Mouse (Mus musculus): ENCODE data around the gene Chdh. TPM values are rescaled to one million over a fixed set of nuclear protein-coding genes. Genes with fewer than 3 reads are reported as not detected.

Gene Chdh
- 0.30 and 0.34 TPM in 2 replicates for polyA plus RNA-seq (2016; fragmentation: Nextera tagmentation; extraction: Ambion mirVana)

DNA sequence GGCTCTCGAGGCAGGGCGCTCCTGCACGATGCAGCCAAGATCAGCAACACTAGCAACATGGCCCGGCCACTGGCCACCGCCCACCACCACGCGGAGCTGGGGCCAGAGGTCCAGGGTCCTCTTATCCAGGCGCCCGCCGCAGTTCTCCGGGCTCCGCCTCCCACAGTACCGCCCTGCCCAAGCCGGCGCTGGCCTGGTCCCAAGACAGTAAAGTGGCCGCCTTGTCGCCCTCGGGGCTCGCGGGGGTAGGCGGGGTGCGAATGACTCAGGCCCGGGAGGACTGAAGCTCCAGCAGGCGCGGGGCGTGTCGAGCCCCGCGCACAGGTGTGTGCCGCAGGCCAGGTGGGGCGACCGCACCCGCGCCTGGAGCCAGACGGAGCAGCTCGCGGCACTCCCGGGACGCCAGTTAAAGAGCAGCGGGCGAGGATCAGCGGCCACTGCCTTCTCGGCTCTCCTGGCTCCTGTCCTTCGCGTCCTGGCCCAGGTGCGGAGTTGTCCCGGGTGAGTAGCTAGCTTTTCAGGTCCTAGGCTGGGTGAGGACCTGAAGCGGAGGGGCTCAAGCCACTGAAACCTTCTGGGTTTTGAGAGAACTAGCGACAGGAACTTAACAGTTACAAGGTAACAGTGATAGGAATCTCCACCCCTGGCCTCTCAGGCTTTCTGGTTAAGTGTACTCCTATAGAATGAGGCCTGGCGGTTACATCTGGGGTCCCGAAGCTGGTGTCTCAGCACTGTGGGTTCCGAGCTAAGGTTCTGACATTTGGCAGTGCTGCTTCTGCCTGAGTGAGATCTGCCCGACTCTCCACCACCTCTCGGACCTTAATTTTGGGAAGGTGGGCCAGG is at the start of gene Chdh, which contains the start of gene Il17rb:
Chdh (plus strand) TSS at position 291 of the 843 bp plus-strand sequence.
Il17rb (minus strand) TSS at position 164 of the 843 bp plus-strand sequence.
- peaks cover 14% of the 10 kb centered on the region for H3K4me1 ChIP-seq
- H3K27ac ChIP-seq, result peak within 1 kb of the TSS; percentile 49; the same call in 1 of the 2 replicates
- H3K27me3 ChIP-seq (ENCODE audit: insufficient read depth, poor library complexity, severe bottlenecking), result peaks cover 56% of the 10 kb centered on the region
- no peaks in the 10 kb centered on the region for H3K9me3 ChIP-seq
- WGBS, result 7% methylated on average over 54 of the region's 54 CpGs
- no peaks in the 10 kb centered on the region for H3K36me3 ChIP-seq
- H3K4me3 ChIP-seq, result peak within 1 kb of the TSS; percentile 62
- DNase-seq (ENCODE audit: low spot score), result peak; percentile 79

DNA sequence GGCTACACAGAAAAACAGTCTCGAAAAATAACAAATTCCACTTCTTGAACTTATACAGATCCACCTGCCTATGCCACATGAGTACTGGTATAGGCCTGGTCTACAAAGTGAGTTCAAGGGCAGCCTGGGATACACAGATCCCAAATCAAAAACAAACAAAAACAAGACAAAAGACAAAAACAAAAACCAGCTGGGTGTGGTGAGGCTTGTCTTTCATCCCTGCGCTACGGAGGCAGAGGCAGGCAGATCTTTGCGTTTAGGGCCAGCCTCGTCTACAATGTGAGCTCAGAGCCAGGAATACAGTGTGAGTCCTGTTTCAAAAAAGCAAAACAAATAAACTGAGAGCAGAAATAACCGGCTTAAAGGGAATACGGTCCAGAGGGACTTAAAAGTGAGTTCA is 41.2 kb upstream of the Chdh start:
- H3K27me3 ChIP-seq (ENCODE audit: insufficient read depth, poor library complexity, severe bottlenecking), result no peaks in the 10 kb centered on the region
- peaks cover 29% of the 10 kb centered on the region for H3K36me3 ChIP-seq
- 61% methylated on average over 7 of the region's 7 CpGs for WGBS
- H3K9me3 ChIP-seq, result no peaks in the 10 kb centered on the region
- DNase-seq (ENCODE audit: low spot score), result no peak
- peak overlapping the region; percentile 96 for H3K4me3 ChIP-seq
- peaks cover 13% of the 10 kb centered on the region for H3K4me1 ChIP-seq
- peak overlapping the region; percentile 93 for H3K27ac ChIP-seq

DNA sequence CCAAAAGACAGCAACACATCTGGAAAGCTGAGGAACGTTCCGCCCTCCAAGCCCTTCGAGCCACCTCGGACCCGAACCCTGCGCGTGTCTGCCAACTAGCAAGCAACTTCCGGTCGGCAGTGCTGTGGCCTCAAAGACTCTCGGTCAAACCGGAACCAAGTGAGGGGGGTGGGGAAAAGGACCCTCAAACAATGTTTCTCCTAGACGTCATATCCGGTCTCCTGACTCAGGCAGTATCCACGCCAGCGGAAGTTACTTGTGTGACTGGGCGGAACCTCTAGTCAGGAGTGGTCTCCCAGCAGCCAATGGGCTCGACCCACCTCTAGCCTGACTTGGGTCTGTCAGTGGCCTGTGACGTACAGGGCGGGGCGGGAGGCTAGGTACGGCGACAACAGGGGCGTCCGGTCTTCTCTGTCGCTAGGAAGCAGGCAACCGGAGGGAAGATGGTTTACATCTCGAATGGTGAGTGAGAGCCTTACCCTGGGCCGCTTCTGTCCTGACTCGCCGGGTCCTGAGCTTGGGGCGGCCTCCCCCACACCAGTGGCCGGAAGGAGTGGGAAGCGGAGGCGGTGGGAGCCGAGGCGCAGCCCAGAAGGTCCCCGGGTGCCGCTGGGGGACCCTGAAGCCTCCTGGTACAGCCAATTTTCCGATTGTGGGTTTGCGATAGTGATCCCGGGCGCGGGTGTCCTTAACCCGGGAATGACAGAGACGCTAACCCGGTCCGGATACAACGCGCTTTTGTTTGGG is 40.6 kb upstream of the Chdh start, which contains the start of gene Selenok:
Selenok (plus strand) TSS at position 234 of the 747 bp plus-strand sequence.
- Histone ChIP-seq H3K4me1 (peaks cover 13% of the 10 kb centered on the region), H3K4me3 (peak within 1 kb of the TSS; percentile 96), H3K27ac (peak within 1 kb of the TSS; percentile 93), H3K36me3 (peaks cover 36% of the 10 kb centered on the region), H3K27me3 (ENCODE audit: insufficient read depth, poor library complexity, severe bottlenecking) (no peaks in the 10 kb centered on the region), H3K9me3 (no peaks in the 10 kb centered on the region)
- peak; percentile 100 for DNase-seq (ENCODE audit: low spot score)
- under 1% methylated on average over 49 of the region's 49 CpGs for WGBS

DNA sequence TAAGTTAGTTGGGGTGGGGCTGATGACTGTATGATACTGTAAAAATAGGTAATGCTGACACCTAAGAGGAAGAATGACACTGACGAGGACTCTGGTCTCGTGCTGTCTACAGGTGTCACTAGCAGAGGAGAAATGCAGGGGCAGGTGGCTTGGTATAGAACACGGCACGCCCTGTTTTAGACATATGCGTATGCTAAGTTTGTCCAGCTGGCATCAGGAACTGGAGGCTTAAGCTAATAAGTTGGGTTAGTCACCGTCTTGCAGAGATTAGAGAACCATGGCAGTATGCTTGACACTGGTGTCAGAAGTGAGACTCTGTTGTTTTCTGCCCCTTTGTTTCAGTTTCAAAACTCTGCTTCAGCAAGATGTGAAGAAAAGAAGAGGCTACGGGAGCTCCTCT is 37.4 kb upstream of the Chdh start:
- Histone ChIP-seq H3K27me3 (ENCODE audit: insufficient read depth, poor library complexity, severe bottlenecking) (no peaks in the 10 kb centered on the region), H3K4me1 (peaks cover 13% of the 10 kb centered on the region), H3K9me3 (no peaks in the 10 kb centered on the region), H3K4me3 (no peak overlapping the region), H3K27ac (no peak overlapping the region), H3K36me3 (peaks cover 66% of the 10 kb centered on the region)
- 92% methylated on average over 7 of the region's 7 CpGs for WGBS
- DNase-seq (ENCODE audit: low spot score), result no peak

DNA sequence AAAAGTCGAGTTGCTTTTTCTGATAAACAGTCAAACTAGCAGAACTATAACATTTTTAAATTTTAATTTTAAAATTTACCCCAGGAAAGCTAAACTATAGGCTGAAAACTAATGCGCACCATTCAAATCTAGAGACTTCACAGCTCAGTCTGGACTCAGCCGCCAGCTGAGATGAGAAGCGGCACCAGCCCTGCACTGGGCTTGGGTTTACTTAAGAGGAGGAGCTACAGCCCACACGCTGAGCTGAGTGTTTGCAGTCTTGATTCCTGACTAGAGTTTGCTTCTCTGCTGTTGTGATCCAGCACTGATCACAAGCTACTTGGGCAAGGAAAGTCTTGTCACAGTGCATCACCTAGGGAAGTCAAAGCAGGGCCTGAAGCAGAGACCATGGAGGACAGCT is 36.8 kb upstream of the Chdh start:
- Histone ChIP-seq H3K9me3 (no peaks in the 10 kb centered on the region), H3K27ac (no peak overlapping the region), H3K27me3 (ENCODE audit: insufficient read depth, poor library complexity, severe bottlenecking) (no peaks in the 10 kb centered on the region), H3K4me1 (peaks cover 13% of the 10 kb centered on the region), H3K4me3 (no peak overlapping the region), H3K36me3 (peaks cover 70% of the 10 kb centered on the region)
- DNase-seq (ENCODE audit: low spot score), result no peak
- 82% methylated on average over 5 of the region's 5 CpGs for WGBS

DNA sequence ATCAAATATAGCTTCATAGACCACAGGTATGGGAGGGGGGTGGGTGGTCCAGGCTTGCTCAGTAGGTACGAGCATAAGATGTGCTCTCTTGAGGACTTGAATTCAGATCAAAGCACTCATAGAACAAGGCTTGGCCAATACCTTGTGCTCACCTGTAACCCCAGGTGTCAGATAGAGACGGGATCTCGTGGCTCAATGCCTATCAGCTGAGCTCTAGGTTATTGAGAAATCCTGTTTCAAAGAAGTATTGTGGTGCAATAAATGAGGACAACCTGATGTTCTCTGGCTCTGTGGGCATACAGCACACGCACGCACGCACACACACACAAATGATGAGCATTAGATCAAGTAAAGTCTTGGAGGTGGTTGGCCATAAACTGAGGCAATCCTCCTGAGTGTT is 31.9 kb upstream of the Chdh start:
- no peak overlapping the region for H3K27ac ChIP-seq

DNA sequence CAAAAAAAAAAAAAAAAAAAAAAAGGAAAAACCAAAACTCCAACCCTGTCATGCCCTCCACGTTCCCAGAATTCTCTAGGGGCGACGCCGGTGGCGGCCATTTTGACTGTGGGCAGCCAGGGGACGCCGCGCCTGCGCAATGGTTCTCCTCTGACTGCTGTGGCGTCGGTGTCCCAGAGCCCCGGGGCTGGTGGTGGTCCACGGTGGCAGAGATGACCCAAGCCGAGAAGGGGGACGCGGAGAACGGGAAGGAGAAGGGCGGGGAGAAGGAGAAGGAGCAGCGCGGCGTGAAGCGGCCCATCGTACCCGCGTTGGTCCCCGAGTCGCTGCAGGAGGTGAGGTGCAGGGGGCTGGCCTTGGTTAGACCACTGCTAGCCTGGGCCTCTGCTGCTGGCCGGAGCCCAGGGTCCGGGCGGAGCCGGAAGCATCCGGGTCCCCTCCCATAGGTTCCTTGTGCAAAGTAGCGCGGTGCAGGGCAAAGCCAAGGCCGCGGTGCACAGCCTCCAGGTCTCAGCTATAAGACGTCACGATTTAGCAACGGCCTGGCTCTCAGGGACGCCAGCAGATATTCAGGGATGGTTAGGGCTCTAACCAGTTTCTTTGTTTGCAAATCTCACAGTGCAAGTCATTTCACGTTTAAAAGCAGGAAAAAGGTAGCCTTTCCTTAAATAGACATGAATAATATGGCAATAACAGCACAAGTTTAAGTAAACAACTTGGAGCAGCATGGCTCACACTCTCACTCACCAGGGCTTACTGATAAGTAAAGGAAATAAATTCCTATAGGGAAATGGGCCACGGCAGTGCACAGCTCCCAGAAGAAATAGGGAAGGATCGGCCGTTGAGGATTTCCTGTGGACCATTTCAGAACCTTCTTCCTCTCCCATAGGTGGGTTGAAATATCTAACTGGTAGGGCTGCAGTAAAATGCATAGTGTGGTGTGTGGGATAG is 30.3 kb upstream of the Chdh start, which contains the start of gene Actr8:
Actr8 (plus strand) TSS at position 84 of the 951 bp plus-strand sequence.
- H3K4me1 ChIP-seq, result peaks cover 10% of the 10 kb centered on the region
- H3K4me3 ChIP-seq, result peak within 1 kb of the TSS; percentile 86
- WGBS, result 2% methylated on average over 44 of the region's 44 CpGs

More for the DNA sequence above, 31.9 kb upstream of the Chdh start:
- H3K36me3 ChIP-seq, result peaks cover 73% of the 10 kb centered on the region
- H3K9me3 ChIP-seq, result no peaks in the 10 kb centered on the region
- peaks cover 10% of the 10 kb centered on the region for H3K4me1 ChIP-seq
- H3K27me3 ChIP-seq (ENCODE audit: insufficient read depth, poor library complexity, severe bottlenecking), result no peaks in the 10 kb centered on the region
- DNase-seq (ENCODE audit: low spot score), result no peak
- 93% methylated on average over 6 of the region's 6 CpGs for WGBS
- no peak overlapping the region for H3K4me3 ChIP-seq

DNA sequence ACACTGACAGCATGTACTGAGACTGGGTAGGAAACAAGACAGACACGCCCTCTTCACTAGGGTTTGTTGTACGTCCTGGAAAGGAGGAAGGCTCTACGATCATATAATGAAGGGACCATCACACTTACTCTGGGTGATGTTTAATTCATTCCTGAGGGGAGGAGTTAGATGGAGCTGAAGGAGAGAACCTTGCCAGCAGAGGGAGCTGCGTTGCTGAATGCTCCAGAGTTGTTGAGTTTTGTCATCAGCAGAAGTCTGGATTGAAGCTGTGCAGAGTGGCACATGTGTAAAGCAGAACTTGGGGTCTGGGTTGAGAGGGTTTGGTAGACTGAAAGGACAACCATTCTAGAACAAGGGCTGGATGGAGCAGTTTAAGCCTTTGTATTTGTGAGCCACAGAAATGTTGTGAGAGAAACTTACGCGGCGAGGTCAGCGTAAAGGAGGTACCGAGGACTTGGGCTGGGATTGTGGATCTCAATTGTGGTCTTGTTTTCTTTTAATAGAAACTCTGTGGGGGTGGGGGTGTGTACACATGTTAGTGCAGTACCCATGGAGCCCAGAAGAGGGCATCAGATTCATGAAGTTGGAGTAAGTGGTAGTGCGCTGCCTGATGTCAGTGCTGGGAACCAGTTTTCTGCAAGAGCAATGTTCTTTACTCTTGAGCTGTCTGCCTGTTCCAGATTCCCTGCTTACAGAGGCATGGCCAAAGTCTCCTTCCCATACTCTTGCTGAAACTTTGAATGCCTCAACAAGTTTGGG is 28.2 kb upstream of the Chdh start:
- 92% methylated on average over 10 of the region's 10 CpGs for WGBS
- Histone ChIP-seq H3K9me3 (no peaks in the 10 kb centered on the region), H3K27ac (no peak overlapping the region), H3K4me1 (peaks cover 10% of the 10 kb centered on the region), H3K4me3 (no peak overlapping the region), H3K36me3 (peaks cover 74% of the 10 kb centered on the region), H3K27me3 (ENCODE audit: insufficient read depth, poor library complexity, severe bottlenecking) (no peaks in the 10 kb centered on the region)
- DNase-seq (ENCODE audit: low spot score), result no peak

More for the DNA sequence above, 30.3 kb upstream of the Chdh start, which contains the start of gene Actr8:
- Histone ChIP-seq H3K27ac (peak within 1 kb of the TSS; percentile 97), H3K9me3 (no peaks in the 10 kb centered on the region), H3K27me3 (ENCODE audit: insufficient read depth, poor library complexity, severe bottlenecking) (no peaks in the 10 kb centered on the region), H3K36me3 (peaks cover 73% of the 10 kb centered on the region)
- peak; percentile 97 for DNase-seq (ENCODE audit: low spot score)

DNA sequence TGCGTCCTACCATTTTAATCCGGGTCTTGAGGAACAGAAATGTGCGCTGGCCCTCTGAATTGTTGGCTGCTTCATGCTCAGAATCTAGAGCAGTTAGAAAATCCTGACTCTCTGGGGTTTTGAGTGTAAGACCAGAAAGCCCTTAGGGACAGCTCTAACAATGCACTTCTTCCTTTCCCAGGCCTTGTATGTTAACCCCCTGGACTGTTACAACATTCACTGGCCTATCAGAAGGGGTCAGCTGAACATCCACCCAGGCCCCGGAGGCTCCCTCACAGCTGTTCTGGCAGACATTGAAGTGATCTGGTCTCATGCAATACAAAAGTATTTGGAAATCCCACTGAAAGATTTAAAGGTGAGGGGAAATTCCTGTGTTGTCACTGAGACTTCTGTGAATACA is 22.7 kb upstream of the Chdh start:
- Histone ChIP-seq H3K4me3 (no peak overlapping the region), H3K27me3 (ENCODE audit: insufficient read depth, poor library complexity, severe bottlenecking) (no peaks in the 10 kb centered on the region), H3K36me3 (peaks cover 100% of the 10 kb centered on the region), H3K27ac (no peak overlapping the region), H3K9me3 (no peaks in the 10 kb centered on the region), H3K4me1 (no peaks in the 10 kb centered on the region)
- 95% methylated on average over 4 of the region's 4 CpGs for WGBS
- no peak for DNase-seq (ENCODE audit: low spot score)

DNA sequence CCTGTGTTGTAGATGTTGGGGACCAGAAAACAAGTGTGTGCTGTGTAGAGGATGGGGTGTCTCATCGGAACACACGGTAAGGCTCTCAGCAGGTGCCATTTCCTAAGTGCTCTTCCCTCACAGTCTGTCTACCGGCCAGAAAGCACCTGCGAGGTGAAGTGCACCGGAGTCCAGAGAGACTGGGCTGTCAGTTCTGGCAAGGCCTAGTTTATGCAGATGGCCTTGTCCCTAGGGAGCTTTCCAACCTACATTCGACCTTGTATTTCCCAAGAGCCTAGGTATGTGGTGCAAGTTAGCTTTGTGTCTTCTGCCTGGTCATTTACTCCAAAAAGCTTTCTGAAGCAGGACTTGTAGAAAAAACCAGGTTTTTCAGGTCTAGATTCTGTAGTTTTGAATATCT is 21.5 kb upstream of the Chdh start:
- peaks cover 100% of the 10 kb centered on the region for H3K36me3 ChIP-seq
- no peak for DNase-seq (ENCODE audit: low spot score)
- H3K9me3 ChIP-seq, result no peaks in the 10 kb centered on the region
- H3K27me3 ChIP-seq (ENCODE audit: insufficient read depth, poor library complexity, severe bottlenecking), result no peaks in the 10 kb centered on the region
- no peak overlapping the region for H3K27ac ChIP-seq
- 94% methylated on average over 6 of the region's 6 CpGs for WGBS
- H3K4me1 ChIP-seq, result no peaks in the 10 kb centered on the region
- H3K4me3 ChIP-seq, result no peak overlapping the region

DNA sequence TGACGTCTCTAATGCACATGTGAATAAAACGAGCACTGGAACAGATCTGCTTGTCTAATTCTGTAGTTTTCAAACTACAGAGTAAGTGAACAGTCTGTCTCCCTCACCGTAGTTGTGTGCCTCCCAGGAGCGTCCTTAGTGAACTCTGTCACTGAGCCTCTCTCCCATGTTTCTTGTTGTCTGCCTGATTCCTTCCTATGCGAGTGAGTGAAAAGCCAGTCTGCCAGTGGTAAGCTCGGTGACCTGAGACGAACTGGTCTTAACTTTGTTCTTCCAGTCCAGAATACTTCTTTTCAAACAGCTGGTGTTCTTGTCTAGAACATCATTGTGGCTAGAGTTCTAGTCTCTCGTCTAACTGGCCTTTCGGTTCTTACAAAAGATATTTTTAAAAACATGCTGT is 21.1 kb upstream of the Chdh start:
- no peak overlapping the region for H3K27ac ChIP-seq
- H3K27me3 ChIP-seq (ENCODE audit: insufficient read depth, poor library complexity, severe bottlenecking), result no peaks in the 10 kb centered on the region
- no peak for DNase-seq (ENCODE audit: low spot score)
- peaks cover 100% of the 10 kb centered on the region for H3K36me3 ChIP-seq
- H3K9me3 ChIP-seq, result no peaks in the 10 kb centered on the region
- H3K4me3 ChIP-seq, result no peak overlapping the region
- WGBS, result 91% methylated on average over 9 of the region's 9 CpGs
- no peaks in the 10 kb centered on the region for H3K4me1 ChIP-seq
